Comparison of ENCODE assay signal across 10 mouse cellular contexts in genomic region chr13:46975031-46975551, GRCm38 (mm10). TPM values are rescaled to one million over a fixed set of nuclear protein-coding genes. Genes with fewer than 3 reads are reported as not detected.
DNase-seq lines count a peak whose midpoint lies in the region; ATAC-seq lines count a peak whose summit lies in the region.
"Had no signal": no experiment of that assay in that cellular context is flagged by ENCODE, and none has a peak within 500 bp of the region (broad histone marks: within the 10 kb centered on the region; RNA-seq: fewer than 3 reads in every experiment).

No protein-coding gene starts in this region.

- ATAC-seq in heart, embryonic 14.5 days (ENCODE audit: insufficient number of reproducible peaks, insufficient read depth, low FRiP score, low read depth), result no peak
- ATAC-seq in hindbrain, embryonic 13.5 days (ENCODE audit: low FRiP score), result peak; percentile 96
- ATAC-seq in midbrain, embryonic 13.5 days, result peak; percentile 98
- ATAC-seq in erythroblast, adult 5-6 weeks (replicated peaks; ENCODE audit: low FRiP score, poor library complexity, severe bottlenecking), result no peak

- no peak overlapping the region for H3K27ac ChIP-seq in heart, embryonic 14.5 days (replicated peaks in 1 of 2; ENCODE audit: control insufficient read depth in 1 of 2, insufficient read depth in 1 of 2, low read depth in 2 of 2, low read length in 2 of 2)
- peak overlapping the region; percentile 87 for H3K27ac ChIP-seq in hindbrain, embryonic 13.5 days
- peak overlapping the region; percentile 85 for H3K27ac ChIP-seq in midbrain, embryonic 13.5 days

- DNase-seq in heart, adult 18-20 months, result no peak
- peak; percentile 74 for DNase-seq in brain, adult 2 months (ENCODE audit: low read depth, low spot score)
- DNase-seq in adrenal gland, adult 18-20 months (ENCODE audit: low spot score in 2 of 2), result no peak
- DNase-seq in cerebellum, adult 11 months, result no peak
- DNase-seq: cerebellum, postnatal 36 days; kidney, postnatal 10 days had no signal

- H3K9ac ChIP-seq in heart, embryonic 14.5 days (ENCODE audit: low read length), result no peak overlapping the region
- peak overlapping the region; percentile 58 for H3K9ac ChIP-seq in hindbrain, embryonic 13.5 days
- H3K9ac ChIP-seq in midbrain, embryonic 13.5 days (replicated peaks), result peak overlapping the region; percentile 62

- 50% methylated on average over 14 of the region's 14 CpGs for WGBS in heart, embryonic 14.5 days
- WGBS in hindbrain, embryonic 13.5 days, result 18% methylated on average over 14 of the region's 14 CpGs
- 13% methylated on average over 14 of the region's 14 CpGs for WGBS in midbrain, embryonic 13.5 days

- no peak overlapping the region for H3K4me3 ChIP-seq in heart, embryonic 14.5 days (ENCODE audit: control insufficient read depth in 1 of 2, insufficient read depth in 1 of 2, low read depth in 1 of 2, low read length in 2 of 2)
- peak overlapping the region; percentile 40 for H3K4me3 ChIP-seq in hindbrain, embryonic 13.5 days
- H3K4me3 ChIP-seq in midbrain, embryonic 13.5 days (replicated peaks), result peak overlapping the region; percentile 41

- peak overlapping the region; percentile 35 for H3K4me2 ChIP-seq in heart, embryonic 14.5 days (ENCODE audit: low read length)
- peak overlapping the region; percentile 59 for H3K4me2 ChIP-seq in hindbrain, embryonic 13.5 days
- H3K4me2 ChIP-seq in midbrain, embryonic 13.5 days (replicated peaks), result peak overlapping the region; percentile 58

- H3K4me1 ChIP-seq in heart, embryonic 14.5 days (ENCODE audit: control insufficient read depth in 2 of 2, insufficient read depth in 2 of 2, low read length in 2 of 2), result peaks cover 5 to 13% of the 10 kb centered on the region in 2 experiments
- peaks cover 12% of the 10 kb centered on the region for H3K4me1 ChIP-seq in hindbrain, embryonic 13.5 days (replicated peaks)
- peaks cover 11% of the 10 kb centered on the region; the same call in 1 of the 2 replicates for H3K4me1 ChIP-seq in midbrain, embryonic 13.5 days (replicated peaks)

- no peaks in the 10 kb centered on the region for H3K27me3 ChIP-seq in heart, embryonic 14.5 days (ENCODE audit: control insufficient read depth, insufficient read depth, low read length)
- H3K27me3 ChIP-seq in hindbrain, embryonic 13.5 days, result no peaks in the 10 kb centered on the region
- H3K27me3 ChIP-seq in midbrain, embryonic 13.5 days, result no peaks in the 10 kb centered on the region

- no peaks in the 10 kb centered on the region for H3K9me3 ChIP-seq in heart, embryonic 14.5 days (ENCODE audit: control insufficient read depth, low read length)
- H3K9me3 ChIP-seq in hindbrain, embryonic 13.5 days, result no peaks in the 10 kb centered on the region
- no peaks in the 10 kb centered on the region for H3K9me3 ChIP-seq in midbrain, embryonic 13.5 days

- H3K36me3 ChIP-seq in heart, embryonic 14.5 days (ENCODE audit: control insufficient read depth, insufficient read depth, low read length), result no peaks in the 10 kb centered on the region
- no peaks in the 10 kb centered on the region for H3K36me3 ChIP-seq in hindbrain, embryonic 13.5 days
- H3K36me3 ChIP-seq in midbrain, embryonic 13.5 days, result no peaks in the 10 kb centered on the region

RNA-seq across cellular contexts. Expression of gene Nhlrc1, which starts 39.6 kb away (rescaled TPM):
- 4.5 and 6.0 TPM in 2 replicates for polyA plus RNA-seq in heart, embryonic 14.5 days (2014; fragmentation: Nextera tagmentation; extraction: Ambion mirVana)
- total RNA-seq in heart, adult 18-20 months (2021), result 1 to 10 TPM; 6.5 to 7.0 TPM
- polyA plus RNA-seq in hindbrain, embryonic 13.5 days (2015; fragmentation: Nextera tagmentation; extraction: Ambion mirVana), result 12.7 and 13.1 TPM in 2 replicates
- 10.1 and 12.2 TPM in 2 replicates for polyA plus RNA-seq in midbrain, embryonic 13.5 days (2015; fragmentation: Nextera tagmentation; extraction: Ambion mirVana)
- total RNA-seq in erythroblast, adult 5-6 weeks (2015; ENCODE audit: low replicate concordance), result 0.42 and 1.5 TPM in 2 replicates
- 0.43 TPM in 1 of 2 replicates, not detected in the other for total RNA-seq in erythroblast, adult 5-6 weeks (2017; ENCODE audit: low replicate concordance)
- 1 to 10 TPM; 4.8 to 5.9 TPM for total RNA-seq in adrenal gland, adult 18-20 months (2021)

RNA-seq across cellular contexts. Expression of gene Kif13a, which starts 45.4 kb away (rescaled TPM):
- polyA plus RNA-seq in heart, embryonic 14.5 days (2014; fragmentation: Nextera tagmentation; extraction: Ambion mirVana), result 47.8 and 55.2 TPM in 2 replicates
- total RNA-seq in heart, adult 18-20 months (2021), result 100 to 1,000 TPM; 110 to 116 TPM
- polyA plus RNA-seq in hindbrain, embryonic 13.5 days (2015; fragmentation: Nextera tagmentation; extraction: Ambion mirVana), result 11.2 and 11.6 TPM in 2 replicates
- polyA plus RNA-seq in midbrain, embryonic 13.5 days (2015; fragmentation: Nextera tagmentation; extraction: Ambion mirVana), result 9.6 and 10.1 TPM in 2 replicates
- 7.1 TPM in 2 replicates for total RNA-seq in erythroblast, adult 5-6 weeks (2015; ENCODE audit: low replicate concordance)
- total RNA-seq in erythroblast, adult 5-6 weeks (2017; ENCODE audit: low replicate concordance), result 6.6 and 12.8 TPM in 2 replicates
- 10 to 100 TPM; 27.1 to 30.5 TPM for total RNA-seq in adrenal gland, adult 18-20 months (2021)

Comparison
In these comparisons a context has a peak if more than half of its experiments do, and no peak if none do; other contexts are left out.
1. ATAC-seq: peak in hindbrain, embryonic 13.5 days (single experiment) and midbrain, embryonic 13.5 days (single experiment); none in heart, embryonic 14.5 days (single experiment) and erythroblast, adult 5-6 weeks (single experiment).
2. H3K27ac ChIP-seq: peak in hindbrain, embryonic 13.5 days (single experiment) and midbrain, embryonic 13.5 days (single experiment); none in heart, embryonic 14.5 days (0 of 2).
3. H3K4me3 ChIP-seq: peak in hindbrain, embryonic 13.5 days (single experiment) and midbrain, embryonic 13.5 days (single experiment); none in heart, embryonic 14.5 days (0 of 2).
4. Peak in every context shown above with its lines, with median percentiles within 50 percentile points of each other: H3K4me2 ChIP-seq.